Mouse (Mus musculus): ENCODE data around the gene Prss43. TPM values are rescaled to one million over a fixed set of nuclear protein-coding genes. Genes with fewer than 3 reads are reported as not detected.

Prss43 gene
- polyA plus RNA-seq, 1 experiment = not detected

GRCm38 (mm10) chr9:110874660-110875191 lies 48.2 kb downstream of the Prss43 start:
- no peaks in the 10 kb centered on the region for H3K79me3 ChIP-seq (ENCODE audit: low read depth)

GRCm38 (mm10) chr9:110875288-110875695 lies 48.8 kb downstream of the Prss43 start:
- TF ChIP-seq USF1 (IDR thresholded peaks at IDR 0.05; ENCODE audit: low read depth) (no peak), MYOD1 (IDR thresholded peaks at IDR 0.05; ENCODE audit: control insufficient read depth, insufficient read length, low read depth) (no peak), MAX (IDR thresholded peaks at IDR 0.05) (no peak), FOSL1 (IDR thresholded peaks at IDR 0.05; ENCODE audit: insufficient read depth, low read length, poor library complexity, severe bottlenecking) (no peak), CTCF (IDR thresholded peaks at IDR 0.05; ENCODE audit: control insufficient read depth, insufficient read depth, insufficient read length) (no peak), MYOG (IDR thresholded peaks at IDR 0.05; ENCODE audit: control insufficient read depth, extremely low read depth, insufficient read length) (no peak), CEBPB (IDR thresholded peaks at IDR 0.05; ENCODE audit: low read depth) (no peak)
- H3K79me2 ChIP-seq (ENCODE audit: control insufficient read depth, insufficient read depth) = no peaks in the 10 kb centered on the region
- no peaks in the 10 kb centered on the region for H3K36me3 ChIP-seq (ENCODE audit: control insufficient read depth, insufficient read depth)
- H3K79me3 ChIP-seq (ENCODE audit: low read depth) = no peaks in the 10 kb centered on the region
- no peak overlapping the region for H3ac ChIP-seq (ENCODE audit: control insufficient read depth, insufficient read length, low read depth)
- no peak overlapping the region for H3K4me3 ChIP-seq (ENCODE audit: insufficient read depth, poor library complexity, severe bottlenecking)
- peaks cover 13% of the 10 kb centered on the region for H3K27me3 ChIP-seq (ENCODE audit: control insufficient read depth, insufficient read depth, insufficient read length)

More at GRCm38 (mm10) chr9:110874660-110875191, 48.2 kb downstream of the Prss43 start:
- Histone ChIP-seq H3K27me3 (ENCODE audit: control insufficient read depth, insufficient read depth, insufficient read length) (peaks cover 13% of the 10 kb centered on the region), H3K79me2 (ENCODE audit: control insufficient read depth, insufficient read depth) (no peaks in the 10 kb centered on the region), H3K4me3 (ENCODE audit: insufficient read depth, poor library complexity, severe bottlenecking) (no peak overlapping the region), H3K36me3 (ENCODE audit: control insufficient read depth, insufficient read depth) (no peaks in the 10 kb centered on the region), H3ac (ENCODE audit: control insufficient read depth, insufficient read length, low read depth) (no peak overlapping the region)
- no peak for TF ChIP-seq CTCF (IDR thresholded peaks at IDR 0.05; ENCODE audit: control insufficient read depth, insufficient read depth, insufficient read length)

- Histone ChIP-seq H3K36me3 (ENCODE audit: control insufficient read depth, insufficient read depth) (no peaks in the 10 kb centered on the region), H3K4me3 (ENCODE audit: insufficient read depth, poor library complexity, severe bottlenecking) (no peak overlapping the region), H3K79me3 (ENCODE audit: low read depth) (no peaks in the 10 kb centered on the region), H3ac (ENCODE audit: control insufficient read depth, insufficient read length, low read depth) (no peak overlapping the region), H3K27me3 (ENCODE audit: control insufficient read depth, insufficient read depth, insufficient read length) (peaks cover 13% of the 10 kb centered on the region), H3K79me2 (ENCODE audit: control insufficient read depth, insufficient read depth) (no peaks in the 10 kb centered on the region)
- TF ChIP-seq MYOD1 (IDR thresholded peaks at IDR 0.05; ENCODE audit: control insufficient read depth, insufficient read length, low read depth) (no peak), MAX (IDR thresholded peaks at IDR 0.05) (no peak), FOSL1 (IDR thresholded peaks at IDR 0.05; ENCODE audit: insufficient read depth, low read length, poor library complexity, severe bottlenecking) (no peak), CTCF (IDR thresholded peaks at IDR 0.05; ENCODE audit: control insufficient read depth, insufficient read depth, insufficient read length) (no peak), CEBPB (IDR thresholded peaks at IDR 0.05; ENCODE audit: low read depth) (no peak), MYOG (IDR thresholded peaks at IDR 0.05; ENCODE audit: control insufficient read depth, extremely low read depth, insufficient read length) (no peak), USF1 (IDR thresholded peaks at IDR 0.05; ENCODE audit: low read depth) (no peak)
Measured at GRCm38 (mm10) chr9:110877353-110877752, 50.9 kb downstream of the Prss43 start.

GRCm38 (mm10) chr9:110877888-110878287 lies 51.4 kb downstream of the Prss43 start:
- Histone ChIP-seq H3ac (ENCODE audit: control insufficient read depth, insufficient read length, low read depth) (no peak overlapping the region), H3K79me2 (ENCODE audit: control insufficient read depth, insufficient read depth) (no peaks in the 10 kb centered on the region), H3K79me3 (ENCODE audit: low read depth) (no peaks in the 10 kb centered on the region), H3K27me3 (ENCODE audit: control insufficient read depth, insufficient read depth, insufficient read length) (peaks cover 12% of the 10 kb centered on the region), H3K4me3 (ENCODE audit: insufficient read depth, poor library complexity, severe bottlenecking) (no peak overlapping the region), H3K36me3 (ENCODE audit: control insufficient read depth, insufficient read depth) (no peaks in the 10 kb centered on the region)
- TF ChIP-seq CTCF (IDR thresholded peaks at IDR 0.05; ENCODE audit: control insufficient read depth, insufficient read depth, insufficient read length) (no peak), MYOD1 (IDR thresholded peaks at IDR 0.05; ENCODE audit: control insufficient read depth, insufficient read length, low read depth) (no peak), FOSL1 (IDR thresholded peaks at IDR 0.05; ENCODE audit: insufficient read depth, low read length, poor library complexity, severe bottlenecking) (no peak), CEBPB (IDR thresholded peaks at IDR 0.05; ENCODE audit: low read depth) (no peak), MAX (IDR thresholded peaks at IDR 0.05) (no peak), MYOG (IDR thresholded peaks at IDR 0.05; ENCODE audit: control insufficient read depth, extremely low read depth, insufficient read length) (no peak), USF1 (IDR thresholded peaks at IDR 0.05; ENCODE audit: low read depth) (no peak)

GRCm38 (mm10) chr9:110879191-110879920 lies 52.9 kb downstream of the Prss43 start, which contains the start of gene Als2cl:
Als2cl (plus strand) TSS chr9:110879870.
- H3ac ChIP-seq (ENCODE audit: control insufficient read depth, insufficient read length, low read depth) = no peak within 1 kb of the TSS
- no peaks in the 10 kb centered on the region for H3K79me2 ChIP-seq (ENCODE audit: control insufficient read depth, insufficient read depth)
- H3K36me3 ChIP-seq (ENCODE audit: control insufficient read depth, insufficient read depth) = no peaks in the 10 kb centered on the region
- TF ChIP-seq CEBPB (IDR thresholded peaks at IDR 0.05; ENCODE audit: low read depth) = no peak
- TF ChIP-seq MAX (IDR thresholded peaks at IDR 0.05) = no peak
- no peak for TF ChIP-seq MYOD1 (IDR thresholded peaks at IDR 0.05; ENCODE audit: control insufficient read depth, insufficient read length, low read depth)
- TF ChIP-seq CTCF (IDR thresholded peaks at IDR 0.05; ENCODE audit: control insufficient read depth, insufficient read depth, insufficient read length) = no peak
- TF ChIP-seq MYOG (IDR thresholded peaks at IDR 0.05; ENCODE audit: control insufficient read depth, extremely low read depth, insufficient read length) = no peak
- no peak for TF ChIP-seq FOSL1 (IDR thresholded peaks at IDR 0.05; ENCODE audit: insufficient read depth, low read length, poor library complexity, severe bottlenecking)
- no peak for TF ChIP-seq USF1 (IDR thresholded peaks at IDR 0.05; ENCODE audit: low read depth)
- peak within 1 kb of the TSS; percentile 25 for H3K4me3 ChIP-seq (ENCODE audit: insufficient read depth, poor library complexity, severe bottlenecking)
- H3K27me3 ChIP-seq (ENCODE audit: control insufficient read depth, insufficient read depth, insufficient read length) = no peaks in the 10 kb centered on the region
- no peaks in the 10 kb centered on the region for H3K79me3 ChIP-seq (ENCODE audit: low read depth)

Data from C2C12 (cell line).